Mouse (Mus musculus): Measurements from ENCODE around the gene Zfp948.
"Not testable (repeated sequence)": the region's sequence is repeated elsewhere in the genome, so short reads cannot be mapped to it uniquely, and the experiment has no call there.

The Zfp948 gene

GRCm38 (mm10) chr17:21623647-21624046 is 56.8 kb downstream of the Zfp948 start:
- no peak for DNase-seq (ENCODE audit: extremely low spot score, low read depth, low spot score)

- not testable (repeated sequence) for DNase-seq (ENCODE audit: extremely low spot score, low read depth, low spot score)
Measured at GRCm38 (mm10) chr17:21635758-21636157, 69.0 kb downstream of the Zfp948 start.

Data from hindlimb bud, embryonic 11.5 days (tissue).